Mouse (Mus musculus): ENCODE measurements around the gene Tpsb2. TPM values are rescaled to one million over a fixed set of nuclear protein-coding genes. Genes with fewer than 3 reads are reported as not detected.

Gene Tpsb2
- polyA plus RNA-seq, 1 experiment from 2014 or later: not detected

- no peak overlapping the region for H3K9ac ChIP-seq
- ATAC-seq: no peak
- no peak overlapping the region for H3K27ac ChIP-seq
- no peaks in the 10 kb centered on the region for H3K4me1 ChIP-seq
- H3K36me3 ChIP-seq (ENCODE audit: poor library complexity, severe bottlenecking): peaks cover 27% of the 10 kb centered on the region; the same call in 1 of the 2 replicates
- no peak overlapping the region for H3K4me2 ChIP-seq
- no peak overlapping the region for H3K4me3 ChIP-seq
- WGBS: 74% methylated on average over 8 of the region's 8 CpGs
- H3K9me3 ChIP-seq (replicated peaks): no peaks in the 10 kb centered on the region
- H3K27me3 ChIP-seq: 0 out of 2 replicates have a peak, but pooled peaks cover 12% of the 10 kb centered on the region
Observed at GRCm38 (mm10) chr17:25372491-25372890, 6.4 kb downstream of the Tpsb2 start.

GRCm38 (mm10) chr17:25374011-25374410 is 7.9 kb downstream of the Tpsb2 start:
- no peak for ATAC-seq
- no peaks in the 10 kb centered on the region for H3K9me3 ChIP-seq (replicated peaks)
- WGBS: 47% methylated on average over 9 of the region's 9 CpGs
- no peak overlapping the region for H3K4me3 ChIP-seq
- H3K9ac ChIP-seq: no peak overlapping the region
- 0 out of 2 replicates have a peak, but pooled peaks cover 12% of the 10 kb centered on the region for H3K27me3 ChIP-seq
- H3K27ac ChIP-seq: no peak overlapping the region
- peaks cover 33% of the 10 kb centered on the region; the same call in 1 of the 2 replicates for H3K36me3 ChIP-seq (ENCODE audit: poor library complexity, severe bottlenecking)
- H3K4me1 ChIP-seq: no peaks in the 10 kb centered on the region
- H3K4me2 ChIP-seq: no peak overlapping the region

- Histone ChIP-seq H3K4me1 (peaks cover 14% of the 10 kb centered on the region), H3K27me3 (peaks cover 21% of the 10 kb centered on the region), H3K36me3 (ENCODE audit: poor library complexity, severe bottlenecking) (peaks cover 12% of the 10 kb centered on the region), H3K9ac (no peak overlapping the region), H3K4me3 (no peak overlapping the region), H3K9me3 (replicated peaks) (no peaks in the 10 kb centered on the region), H3K27ac (no peak overlapping the region), H3K4me2 (no peak overlapping the region)
- no peak for ATAC-seq
- WGBS: 91% methylated on average over 4 of the region's 4 CpGs
Observed at GRCm38 (mm10) chr17:25394526-25394925, 28.4 kb downstream of the Tpsb2 start.

- 26% methylated on average over 14 of the region's 14 CpGs for WGBS
- Histone ChIP-seq H3K9ac (no peak overlapping the region), H3K27ac (no peak overlapping the region; the same call in 1 of the 2 replicates), H3K4me3 (no peak overlapping the region), H3K27me3 (peaks cover 56% of the 10 kb centered on the region), H3K4me2 (0 out of 2 replicates have a peak overlapping the region, but pooled peaks have one; percentile 12), H3K36me3 (ENCODE audit: poor library complexity, severe bottlenecking) (no peaks in the 10 kb centered on the region), H3K9me3 (replicated peaks) (no peaks in the 10 kb centered on the region), H3K4me1 (peaks cover 24% of the 10 kb centered on the region)
- ATAC-seq: peak; percentile 61
Observed at GRCm38 (mm10) chr17:25397804-25398519, 31.9 kb downstream of the Tpsb2 start.

- H3K27me3 ChIP-seq: peaks cover 61% of the 10 kb centered on the region
- H3K4me2 ChIP-seq: 0 out of 2 replicates have a peak overlapping the region, but pooled peaks have one; percentile 12
- H3K4me1 ChIP-seq: peaks cover 27% of the 10 kb centered on the region
- ATAC-seq: peak; percentile 40; the same call in 1 of the 2 replicates
- H3K9me3 ChIP-seq (replicated peaks): no peaks in the 10 kb centered on the region
- 11% methylated on average over 13 of the region's 13 CpGs for WGBS
- no peaks in the 10 kb centered on the region for H3K36me3 ChIP-seq (ENCODE audit: poor library complexity, severe bottlenecking)
- H3K9ac ChIP-seq: no peak overlapping the region
- H3K27ac ChIP-seq: no peak overlapping the region; the same call in 1 of the 2 replicates
- no peak overlapping the region for H3K4me3 ChIP-seq
Observed at GRCm38 (mm10) chr17:25398520-25398838, 32.4 kb downstream of the Tpsb2 start.

GRCm38 (mm10) chr17:25400443-25400842 is 34.3 kb downstream of the Tpsb2 start:
- Histone ChIP-seq H3K4me3 (no peak overlapping the region), H3K4me1 (peaks cover 46% of the 10 kb centered on the region), H3K27me3 (peaks cover 77% of the 10 kb centered on the region), H3K4me2 (no peak overlapping the region), H3K36me3 (ENCODE audit: poor library complexity, severe bottlenecking) (no peaks in the 10 kb centered on the region), H3K9ac (no peak overlapping the region), H3K9me3 (replicated peaks) (no peaks in the 10 kb centered on the region), H3K27ac (no peak overlapping the region)
- no peak for ATAC-seq
- 7% methylated on average over 7 of the region's 7 CpGs for WGBS

- H3K27ac ChIP-seq: no peak overlapping the region
- H3K4me1 ChIP-seq: peaks cover 57% of the 10 kb centered on the region
- no peak overlapping the region for H3K9ac ChIP-seq
- H3K4me2 ChIP-seq: no peak overlapping the region
- no peak for ATAC-seq
- no peaks in the 10 kb centered on the region for H3K36me3 ChIP-seq (ENCODE audit: poor library complexity, severe bottlenecking)
- WGBS: 0% methylated on average over 4 of the region's 4 CpGs
- peaks cover 79% of the 10 kb centered on the region for H3K27me3 ChIP-seq
- H3K9me3 ChIP-seq (replicated peaks): no peaks in the 10 kb centered on the region
- no peak overlapping the region for H3K4me3 ChIP-seq
Observed at GRCm38 (mm10) chr17:25401491-25401890, 35.4 kb downstream of the Tpsb2 start.

- no peaks in the 10 kb centered on the region for H3K9me3 ChIP-seq (replicated peaks)
- no peak overlapping the region for H3K4me3 ChIP-seq
- H3K36me3 ChIP-seq (ENCODE audit: poor library complexity, severe bottlenecking): no peaks in the 10 kb centered on the region
- H3K27ac ChIP-seq: no peak overlapping the region
- no peak overlapping the region for H3K9ac ChIP-seq
- H3K27me3 ChIP-seq: peaks cover 79% of the 10 kb centered on the region
- peaks cover 64% of the 10 kb centered on the region for H3K4me1 ChIP-seq
- WGBS: 79% methylated on average over 13 of the region's 13 CpGs
- no peak overlapping the region for H3K4me2 ChIP-seq
- no peak for ATAC-seq
Observed at GRCm38 (mm10) chr17:25402224-25402623, 36.1 kb downstream of the Tpsb2 start.

GRCm38 (mm10) chr17:25404190-25404589 is 38.1 kb downstream of the Tpsb2 start:
- Histone ChIP-seq H3K4me2 (no peak overlapping the region), H3K27me3 (peaks cover 86% of the 10 kb centered on the region), H3K4me3 (no peak overlapping the region), H3K9me3 (replicated peaks) (no peaks in the 10 kb centered on the region), H3K9ac (no peak overlapping the region), H3K4me1 (peaks cover 65% of the 10 kb centered on the region), H3K27ac (peak overlapping the region; percentile 57; the same call in 1 of the 2 replicates), H3K36me3 (ENCODE audit: poor library complexity, severe bottlenecking) (no peaks in the 10 kb centered on the region)
- 15% methylated on average over 3 of the region's 3 CpGs for WGBS
- ATAC-seq: no peak; the same call in 1 of the 2 replicates

GRCm38 (mm10) chr17:25405224-25405895 is 39.3 kb downstream of the Tpsb2 start:
- no peaks in the 10 kb centered on the region for H3K9me3 ChIP-seq (replicated peaks)
- peaks cover 84% of the 10 kb centered on the region for H3K27me3 ChIP-seq
- peak overlapping the region; percentile 26 for H3K4me2 ChIP-seq
- H3K4me3 ChIP-seq: no peak overlapping the region
- ATAC-seq: no peak; the same call in 1 of the 2 replicates
- WGBS: 3% methylated on average over 9 of the region's 10 CpGs
- peak overlapping the region; percentile 57 for H3K27ac ChIP-seq
- peaks cover 76% of the 10 kb centered on the region for H3K4me1 ChIP-seq
- no peaks in the 10 kb centered on the region for H3K36me3 ChIP-seq (ENCODE audit: poor library complexity, severe bottlenecking)
- no peak overlapping the region; the same call in 1 of the 2 replicates for H3K9ac ChIP-seq

- WGBS: 3% methylated on average over 6 of the region's 6 CpGs
- Histone ChIP-seq H3K9me3 (replicated peaks) (no peaks in the 10 kb centered on the region), H3K4me2 (peak overlapping the region; percentile 26), H3K4me1 (peaks cover 83% of the 10 kb centered on the region), H3K4me3 (no peak overlapping the region), H3K27ac (peak overlapping the region; percentile 57), H3K9ac (no peak overlapping the region), H3K27me3 (peaks cover 78% of the 10 kb centered on the region), H3K36me3 (ENCODE audit: poor library complexity, severe bottlenecking) (no peaks in the 10 kb centered on the region)
- peak; percentile 59 for ATAC-seq
Observed at GRCm38 (mm10) chr17:25406011-25406441, 39.9 kb downstream of the Tpsb2 start.

- WGBS: 63% methylated on average over 4 of the region's 4 CpGs
- H3K9ac ChIP-seq: peak overlapping the region; percentile 28; the same call in 1 of the 2 replicates
Observed at GRCm38 (mm10) chr17:25407352-25407751, 41.2 kb downstream of the Tpsb2 start.

More at GRCm38 (mm10) chr17:25407352-25407751, 41.2 kb downstream of the Tpsb2 start:
- Histone ChIP-seq H3K4me2 (no peak overlapping the region), H3K4me3 (no peak overlapping the region), H3K27me3 (peaks cover 70% of the 10 kb centered on the region), H3K27ac (0 out of 2 replicates have a peak overlapping the region, but pooled peaks have one; percentile 2), H3K9me3 (replicated peaks) (no peaks in the 10 kb centered on the region), H3K36me3 (ENCODE audit: poor library complexity, severe bottlenecking) (no peaks in the 10 kb centered on the region), H3K4me1 (peaks cover 79% of the 10 kb centered on the region)
- ATAC-seq: no peak

Measured in forebrain, embryonic 13.5 days (tissue).